Mouse (Mus musculus) bone marrow macrophage, adult 2 months (primary cell): ENCODE measurements at regions not wholly inside any gene's neighbourhood (a gene's known extent, or its start where the extent isn't known, plus 50 kb on each side); places are given as distances from the start of the nearest gene placed in this dataset.
"Not testable (repeated sequence)": the region's sequence is repeated elsewhere in the genome, so short reads cannot be mapped to it uniquely, and the experiment has no call there.

ENCODE experiments used
- CTCF ChIP-seq: IDR thresholded peaks from 2 replicates; pipeline ENCODE4 v1.5.1; 2012; ENCODE audit warnings: low read depth, mild to moderate bottlenecking, low read length, moderate library complexity
- POLR2A ChIP-seq: IDR thresholded peaks from 2 replicates; pipeline ENCODE4 v1.6.1; 2012; ENCODE audit warnings: mild to moderate bottlenecking, low read depth, low read length, borderline replicate concordance

GRCm38 (mm10) chr16:77717766-77718165 is 115.9 kb upstream of the Gm11146 start:
- TF ChIP-seq POLR2A, CTCF: not testable (repeated sequence)
